Mouse (Mus musculus): ENCODE results near the gene Krtap1-5. TPM values are rescaled to one million over a fixed set of nuclear protein-coding genes. Genes with fewer than 3 reads are reported as not detected.
A peak's percentile ranks its signal among the peaks of the same experiment; 100 is the strongest.

Gene Krtap1-5
- polyA plus RNA-seq, 1 experiment from 2014 or later, result not detected

DNA sequence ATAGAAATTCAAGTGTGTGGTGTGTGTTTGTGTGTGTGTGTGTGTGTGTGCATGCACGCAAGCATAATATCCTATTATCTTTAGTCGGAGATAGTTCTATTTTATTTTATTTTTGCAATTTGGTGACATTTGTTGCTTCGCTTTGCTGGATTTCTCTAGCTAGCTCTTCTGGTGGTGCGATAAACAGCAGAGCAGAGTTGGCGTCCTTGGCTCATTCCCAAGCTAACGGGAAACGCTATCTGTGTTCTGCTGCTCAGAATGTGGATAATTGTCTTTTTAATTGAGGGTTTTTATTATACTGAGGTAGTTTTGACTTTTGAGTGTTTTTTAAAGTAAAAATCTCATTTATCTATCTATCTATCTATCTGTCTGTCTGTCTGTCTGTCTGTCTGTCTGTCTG lies 4.3 kb upstream of the Krtap1-5 start:
- H3K27ac ChIP-seq (ENCODE audit: low read length), result no peak overlapping the region
- no peak overlapping the region for H3K9ac ChIP-seq (replicated peaks; ENCODE audit: low read depth, low read length)
- no peak for ATAC-seq
- H3K27me3 ChIP-seq (replicated peaks; ENCODE audit: control insufficient read depth, insufficient read depth, low read length), result no peaks in the 10 kb centered on the region
- 76% methylated on average over 7 of the region's 7 CpGs for WGBS
- no peak overlapping the region for H3K4me3 ChIP-seq (replicated peaks; ENCODE audit: low read length)
- no peaks in the 10 kb centered on the region for H3K9me3 ChIP-seq (ENCODE audit: control insufficient read depth, low read length)
- H3K4me2 ChIP-seq (ENCODE audit: low read length), result no peak overlapping the region
- no peaks in the 10 kb centered on the region for H3K36me3 ChIP-seq (ENCODE audit: control insufficient read depth, insufficient read depth)
- no peaks in the 10 kb centered on the region for H3K4me1 ChIP-seq (replicated peaks; ENCODE audit: control insufficient read depth, insufficient read depth, low read length)

DNA sequence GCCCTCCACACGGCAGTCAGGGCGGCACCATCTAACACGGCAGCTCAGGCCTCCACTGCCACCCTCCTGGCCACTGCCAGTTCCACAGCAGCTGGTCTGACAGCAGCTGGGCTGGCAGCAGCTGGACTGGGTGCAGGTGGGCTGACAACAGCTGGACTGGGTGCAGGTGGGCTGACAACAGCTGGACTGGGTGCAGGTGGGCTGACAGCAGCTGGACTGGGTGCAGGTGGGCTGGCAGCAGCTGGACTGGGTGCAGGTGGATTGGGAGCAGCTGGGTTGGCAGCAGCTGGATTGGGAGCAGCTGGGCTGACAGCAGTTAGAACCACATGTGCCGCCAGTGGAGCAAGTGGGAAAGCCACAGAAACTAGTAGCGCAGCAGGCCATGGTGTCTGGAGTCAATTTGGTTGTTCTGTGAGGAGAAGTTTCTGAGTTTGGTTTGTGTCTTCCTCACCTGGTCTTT lies 2.5 kb upstream of the Krtap1-5 start, which contains the start of gene Krtap1-4:
Krtap1-4 (minus strand) TSS at position 410 of the 460 bp plus-strand sequence.
- no peak for ATAC-seq
- 73% methylated on average over 5 of the region's 5 CpGs for WGBS

DNA sequence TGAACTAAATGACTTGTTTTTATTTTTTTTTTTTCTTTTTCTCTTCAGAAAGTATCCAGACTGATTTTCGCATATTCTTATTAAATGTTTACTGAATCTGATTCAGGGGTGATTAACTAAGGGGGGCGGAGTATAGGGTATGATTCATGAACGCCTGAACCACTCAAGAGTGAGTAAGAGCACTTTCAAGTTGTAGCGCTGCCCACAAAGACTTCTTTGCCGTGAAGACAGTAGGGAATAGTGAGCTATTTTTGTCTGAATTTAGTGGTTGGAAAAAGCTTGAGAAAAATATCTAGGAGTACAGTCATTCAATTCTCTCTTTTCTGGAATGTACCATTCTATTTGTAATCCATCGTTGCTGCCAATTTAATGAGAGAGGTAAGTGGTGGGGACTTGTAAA lies 748 bp upstream of the Krtap1-5 start:
- Histone ChIP-seq H3K27ac (ENCODE audit: low read length) (no peak overlapping the region), H3K27me3 (replicated peaks; ENCODE audit: control insufficient read depth, insufficient read depth, low read length) (no peaks in the 10 kb centered on the region), H3K4me3 (replicated peaks; ENCODE audit: low read length) (no peak overlapping the region), H3K4me1 (replicated peaks; ENCODE audit: control insufficient read depth, insufficient read depth, low read length) (no peaks in the 10 kb centered on the region), H3K9ac (replicated peaks; ENCODE audit: low read depth, low read length) (no peak overlapping the region), H3K9me3 (ENCODE audit: control insufficient read depth, low read length) (no peaks in the 10 kb centered on the region), H3K4me2 (ENCODE audit: low read length) (no peak overlapping the region), H3K36me3 (ENCODE audit: control insufficient read depth, insufficient read depth) (no peaks in the 10 kb centered on the region)
- 71% methylated on average over 6 of the region's 6 CpGs for WGBS
- no peak for ATAC-seq

More for the DNA sequence above, 2.5 kb upstream of the Krtap1-5 start, which contains the start of gene Krtap1-4:
- Histone ChIP-seq H3K36me3 (ENCODE audit: control insufficient read depth, insufficient read depth) (no peaks in the 10 kb centered on the region), H3K27me3 (replicated peaks; ENCODE audit: control insufficient read depth, insufficient read depth, low read length) (no peaks in the 10 kb centered on the region), H3K4me2 (ENCODE audit: low read length) (no peak within 1 kb of the TSS), H3K27ac (ENCODE audit: low read length) (no peak within 1 kb of the TSS), H3K4me3 (replicated peaks; ENCODE audit: low read length) (no peak within 1 kb of the TSS), H3K9ac (replicated peaks; ENCODE audit: low read depth, low read length) (no peak within 1 kb of the TSS), H3K9me3 (ENCODE audit: control insufficient read depth, low read length) (no peaks in the 10 kb centered on the region), H3K4me1 (replicated peaks; ENCODE audit: control insufficient read depth, insufficient read depth, low read length) (no peaks in the 10 kb centered on the region)

DNA sequence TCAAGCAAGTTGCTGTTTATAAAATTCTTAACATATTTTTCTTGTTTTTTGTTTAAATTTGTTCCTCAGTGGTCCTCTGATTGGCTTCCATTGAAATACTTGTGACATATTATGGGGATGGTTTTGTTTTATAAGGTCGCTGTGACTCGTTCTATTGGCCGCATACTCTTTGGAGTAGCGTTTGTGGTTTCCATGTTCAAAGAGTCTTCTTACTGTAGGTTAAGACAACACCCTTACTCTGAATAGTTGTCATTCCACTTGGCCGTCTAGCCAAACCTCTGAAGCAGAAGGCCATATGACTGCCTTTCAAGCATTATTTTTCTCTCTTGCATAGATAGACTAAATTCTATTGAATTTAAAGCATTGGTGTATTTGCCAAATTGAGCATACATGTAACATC lies 235 bp upstream of the Krtap1-5 start:
- Histone ChIP-seq H3K27me3 (replicated peaks; ENCODE audit: control insufficient read depth, insufficient read depth, low read length) (no peaks in the 10 kb centered on the region), H3K36me3 (ENCODE audit: control insufficient read depth, insufficient read depth) (no peaks in the 10 kb centered on the region), H3K9me3 (ENCODE audit: control insufficient read depth, low read length) (no peaks in the 10 kb centered on the region), H3K4me1 (replicated peaks; ENCODE audit: control insufficient read depth, insufficient read depth, low read length) (no peaks in the 10 kb centered on the region), H3K27ac (ENCODE audit: low read length) (no peak overlapping the region), H3K9ac (replicated peaks; ENCODE audit: low read depth, low read length) (no peak overlapping the region), H3K4me2 (ENCODE audit: low read length) (no peak overlapping the region), H3K4me3 (replicated peaks; ENCODE audit: low read length) (no peak overlapping the region)
- 88% methylated on average over 5 of the region's 5 CpGs for WGBS
- ATAC-seq, result no peak

DNA sequence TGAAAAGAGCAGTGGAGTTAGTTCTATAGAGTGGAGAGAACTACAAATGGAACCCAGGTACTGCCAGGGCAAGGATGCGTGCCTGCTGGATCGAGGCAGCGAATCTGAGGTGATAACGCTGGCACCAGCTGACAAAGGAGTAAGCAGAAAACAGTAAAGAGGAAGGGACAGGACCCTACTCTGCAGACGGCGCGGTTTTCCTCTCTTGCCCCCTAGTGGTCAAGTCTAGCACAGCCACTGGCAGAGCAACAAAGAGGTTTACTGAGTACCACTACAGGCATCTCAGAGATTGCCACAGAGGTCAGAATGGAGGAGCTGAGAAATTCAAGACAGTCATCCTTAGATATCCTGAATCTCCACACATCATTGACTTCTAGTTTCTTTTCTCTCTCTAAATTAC lies 6.7 kb downstream of the Krtap1-5 start:
- 0 out of 2 replicates have a peak overlapping the region, but pooled peaks have one; percentile 10 for H3K9ac ChIP-seq (replicated peaks; ENCODE audit: low read depth, low read length)
- peak overlapping the region; percentile 44 for H3K4me2 ChIP-seq (ENCODE audit: low read length)
- H3K4me3 ChIP-seq (replicated peaks; ENCODE audit: low read length), result no peak overlapping the region; the same call in 1 of the 2 replicates
- H3K27ac ChIP-seq (ENCODE audit: low read length), result no peak overlapping the region
- WGBS, result 3% methylated on average over 7 of the region's 7 CpGs
- H3K27me3 ChIP-seq (replicated peaks; ENCODE audit: control insufficient read depth, insufficient read depth, low read length), result no peaks in the 10 kb centered on the region
- no peaks in the 10 kb centered on the region for H3K36me3 ChIP-seq (ENCODE audit: control insufficient read depth, insufficient read depth)
- H3K4me1 ChIP-seq (replicated peaks; ENCODE audit: control insufficient read depth, insufficient read depth, low read length), result no peaks in the 10 kb centered on the region
- peak; percentile 78 for ATAC-seq
- no peaks in the 10 kb centered on the region for H3K9me3 ChIP-seq (ENCODE audit: control insufficient read depth, low read length)

DNA sequence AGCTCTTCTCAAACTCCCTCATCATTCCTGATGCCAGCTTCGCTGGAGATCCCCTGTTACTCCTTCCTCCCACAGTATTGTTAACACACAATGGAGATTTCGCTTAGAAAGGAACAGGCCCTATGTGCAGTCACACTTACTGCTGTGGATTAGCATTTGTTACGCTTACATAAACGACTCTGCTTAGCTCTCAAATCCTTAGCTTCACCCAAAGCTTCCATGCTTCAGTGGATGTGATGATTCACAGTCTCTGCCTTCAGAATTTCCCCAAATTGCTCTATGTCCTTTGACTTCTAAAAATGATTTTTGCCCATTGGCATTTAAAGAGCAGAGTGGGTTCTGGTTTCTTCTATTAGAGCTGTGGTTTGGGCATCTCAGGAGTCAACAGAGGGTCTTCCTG lies 7.7 kb downstream of the Krtap1-5 start:
- no peaks in the 10 kb centered on the region for H3K4me1 ChIP-seq (replicated peaks; ENCODE audit: control insufficient read depth, insufficient read depth, low read length)
- WGBS, result 28% methylated on average over 4 of the region's 4 CpGs
- H3K36me3 ChIP-seq (ENCODE audit: control insufficient read depth, insufficient read depth), result no peaks in the 10 kb centered on the region
- H3K4me2 ChIP-seq (ENCODE audit: low read length), result no peak overlapping the region
- no peak overlapping the region for H3K27ac ChIP-seq (ENCODE audit: low read length)
- H3K9me3 ChIP-seq (ENCODE audit: control insufficient read depth, low read length), result no peaks in the 10 kb centered on the region
- H3K4me3 ChIP-seq (replicated peaks; ENCODE audit: low read length), result no peak overlapping the region
- no peak for ATAC-seq
- no peak overlapping the region for H3K9ac ChIP-seq (replicated peaks; ENCODE audit: low read depth, low read length)
- H3K27me3 ChIP-seq (replicated peaks; ENCODE audit: control insufficient read depth, insufficient read depth, low read length), result no peaks in the 10 kb centered on the region

DNA sequence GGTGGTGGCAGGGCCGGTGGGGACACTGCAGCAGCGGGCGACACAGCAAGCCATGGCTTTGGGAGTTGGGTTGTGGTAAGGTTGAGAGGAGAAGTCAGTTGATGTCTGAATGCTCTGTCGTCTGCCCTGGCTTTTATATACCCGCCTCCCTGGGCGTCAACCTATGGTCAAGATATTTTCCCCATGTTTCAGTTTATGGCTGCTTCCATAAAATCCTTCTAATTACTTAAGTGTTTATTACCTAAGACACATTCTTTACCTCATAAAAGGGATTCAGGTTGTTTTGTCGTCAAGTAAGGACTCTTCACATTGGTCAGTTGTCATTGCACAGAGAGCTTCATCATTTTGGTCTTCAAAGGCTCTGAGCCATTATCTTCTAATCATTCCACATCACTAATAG lies 14.3 kb downstream of the Krtap1-5 start, which contains the start of gene Krtap3-1:
Krtap3-1 (minus strand) TSS at position 101 of the 400 bp plus-strand sequence.
- no peak for ATAC-seq
- 92% methylated on average over 7 of the region's 7 CpGs for WGBS

DNA sequence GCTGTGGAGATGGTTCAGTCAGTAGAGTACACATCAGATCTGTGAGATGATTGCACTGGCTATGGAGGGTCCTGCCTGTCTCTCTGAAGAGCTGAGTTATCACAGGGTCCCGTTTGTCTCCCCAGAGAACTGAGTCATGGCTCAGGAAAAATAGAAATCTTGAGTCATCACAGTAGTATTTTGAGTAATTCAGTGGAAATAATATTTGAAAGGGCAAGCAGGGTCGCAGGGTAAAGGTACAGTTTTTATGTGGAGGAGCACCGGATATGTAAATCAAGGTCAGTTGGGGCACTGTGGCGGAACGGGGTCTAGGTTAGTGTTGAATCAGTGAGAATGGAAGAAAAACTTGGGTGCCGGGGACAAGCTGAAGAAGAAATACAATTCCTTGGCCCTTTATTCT lies 18.2 kb downstream of the Krtap1-5 start:
- Histone ChIP-seq H3K36me3 (ENCODE audit: control insufficient read depth, insufficient read depth) (no peaks in the 10 kb centered on the region), H3K27ac (ENCODE audit: low read length) (no peak overlapping the region), H3K9me3 (ENCODE audit: control insufficient read depth, low read length) (no peaks in the 10 kb centered on the region), H3K27me3 (replicated peaks; ENCODE audit: control insufficient read depth, insufficient read depth, low read length) (no peaks in the 10 kb centered on the region), H3K4me1 (replicated peaks; ENCODE audit: control insufficient read depth, insufficient read depth, low read length) (no peaks in the 10 kb centered on the region), H3K4me3 (replicated peaks; ENCODE audit: low read length) (no peak overlapping the region), H3K4me2 (ENCODE audit: low read length) (no peak overlapping the region), H3K9ac (replicated peaks; ENCODE audit: low read depth, low read length) (no peak overlapping the region)
- WGBS, result 88% methylated on average over 6 of the region's 6 CpGs
- ATAC-seq, result no peak

More for the DNA sequence above, 14.3 kb downstream of the Krtap1-5 start, which contains the start of gene Krtap3-1:
- Histone ChIP-seq H3K27me3 (replicated peaks; ENCODE audit: control insufficient read depth, insufficient read depth, low read length) (no peaks in the 10 kb centered on the region), H3K4me2 (ENCODE audit: low read length) (no peak within 1 kb of the TSS), H3K36me3 (ENCODE audit: control insufficient read depth, insufficient read depth) (no peaks in the 10 kb centered on the region), H3K9ac (replicated peaks; ENCODE audit: low read depth, low read length) (no peak within 1 kb of the TSS), H3K4me3 (replicated peaks; ENCODE audit: low read length) (no peak within 1 kb of the TSS), H3K9me3 (ENCODE audit: control insufficient read depth, low read length) (no peaks in the 10 kb centered on the region), H3K4me1 (replicated peaks; ENCODE audit: control insufficient read depth, insufficient read depth, low read length) (no peaks in the 10 kb centered on the region), H3K27ac (ENCODE audit: low read length) (no peak within 1 kb of the TSS)

DNA sequence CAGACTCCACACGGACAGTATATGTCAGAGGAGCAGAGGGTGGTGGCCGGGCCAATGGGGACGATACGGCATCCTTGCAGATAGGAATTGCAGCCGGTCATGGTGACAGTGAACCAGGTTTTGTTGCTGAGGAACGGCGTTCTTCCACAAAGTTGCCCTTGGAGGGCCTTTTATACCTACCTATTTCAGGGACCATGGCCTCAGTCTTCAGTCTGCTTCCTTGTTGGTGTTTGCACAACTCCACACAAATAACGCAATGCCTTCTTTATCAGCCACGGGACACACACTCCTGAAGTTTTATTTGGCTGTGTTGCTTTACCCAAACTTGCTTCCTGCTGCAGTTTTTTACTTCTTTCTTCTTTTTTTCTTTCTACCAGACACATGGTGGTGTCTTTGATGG lies 21.4 kb downstream of the Krtap1-5 start, which contains the start of gene Gm11939:
Gm11939 (minus strand) TSS at position 101 of the 400 bp plus-strand sequence.
- no peaks in the 10 kb centered on the region for H3K27me3 ChIP-seq (replicated peaks; ENCODE audit: control insufficient read depth, insufficient read depth, low read length)
- H3K9ac ChIP-seq (replicated peaks; ENCODE audit: low read depth, low read length), result no peak within 1 kb of the TSS
- no peak within 1 kb of the TSS for H3K4me2 ChIP-seq (ENCODE audit: low read length)
- no peak within 1 kb of the TSS for H3K27ac ChIP-seq (ENCODE audit: low read length)
- no peaks in the 10 kb centered on the region for H3K9me3 ChIP-seq (ENCODE audit: control insufficient read depth, low read length)
- no peak within 1 kb of the TSS for H3K4me3 ChIP-seq (replicated peaks; ENCODE audit: low read length)
- WGBS, result 92% methylated on average over 9 of the region's 9 CpGs
- H3K4me1 ChIP-seq (replicated peaks; ENCODE audit: control insufficient read depth, insufficient read depth, low read length), result no peaks in the 10 kb centered on the region
- H3K36me3 ChIP-seq (ENCODE audit: control insufficient read depth, insufficient read depth), result no peaks in the 10 kb centered on the region
- no peak for ATAC-seq
